Mouse (Mus musculus): ENCODE data around the gene Mrps26. TPM values are rescaled to one million over a fixed set of nuclear protein-coding genes. Genes with fewer than 3 reads are reported as not detected.

Gene Mrps26
- polyA plus RNA-seq, 1 experiment from 2014 or later: 100 TPM

GRCm38 (mm10) chr2:130578148-130578547 lies 14.6 kb downstream of the Mrps26 start:
- peak; percentile 69 for DNase-seq (ENCODE audit: low spot score)
- peaks cover 4% of the 10 kb centered on the region; the same call in 1 of the 2 replicates for H3K9me3 ChIP-seq
- H3K27me3 ChIP-seq (ENCODE audit: insufficient read depth, poor library complexity, severe bottlenecking): peaks cover 100% of the 10 kb centered on the region
- 8% methylated on average over 11 of the region's 11 CpGs for WGBS
- no peaks in the 10 kb centered on the region for H3K36me3 ChIP-seq
- H3K4me3 ChIP-seq: no peak overlapping the region
- H3K27ac ChIP-seq: no peak overlapping the region
- H3K4me1 ChIP-seq (replicated peaks): peaks cover 40% of the 10 kb centered on the region

- Histone ChIP-seq H3K27ac (no peak overlapping the region), H3K4me3 (no peak overlapping the region), H3K9me3 (peaks cover 4% of the 10 kb centered on the region; the same call in 1 of the 2 replicates), H3K4me1 (replicated peaks) (peaks cover 40% of the 10 kb centered on the region), H3K27me3 (ENCODE audit: insufficient read depth, poor library complexity, severe bottlenecking) (peaks cover 98% of the 10 kb centered on the region), H3K36me3 (no peaks in the 10 kb centered on the region)
- WGBS: 6% methylated on average over 8 of the region's 8 CpGs
- peak; percentile 3 for DNase-seq (ENCODE audit: low spot score)
These were observed 16.2 kb downstream of the Mrps26 start for GRCm38 (mm10) chr2:130579791-130580190.

- peaks cover 4% of the 10 kb centered on the region; the same call in 1 of the 2 replicates for H3K9me3 ChIP-seq
- WGBS: 3% methylated on average over 16 of the region's 16 CpGs
- H3K27me3 ChIP-seq (ENCODE audit: insufficient read depth, poor library complexity, severe bottlenecking): peaks cover 84% of the 10 kb centered on the region
- H3K4me1 ChIP-seq (replicated peaks): peaks cover 38% of the 10 kb centered on the region
- H3K4me3 ChIP-seq: peak overlapping the region; percentile 46
- no peaks in the 10 kb centered on the region for H3K36me3 ChIP-seq
- 0 out of 2 replicates have a peak overlapping the region, but pooled peaks have one; percentile 18 for H3K27ac ChIP-seq
- DNase-seq (ENCODE audit: low spot score): peak; percentile 15
These were observed 17.7 kb downstream of the Mrps26 start for GRCm38 (mm10) chr2:130581201-130581600.

GRCm38 (mm10) chr2:130582552-130582951 lies 19.0 kb downstream of the Mrps26 start, which contains the start of gene Avp:
Gene Avp (minus strand): TSS chr2:130582554.
- no peak for DNase-seq (ENCODE audit: low spot score)
- Histone ChIP-seq H3K27ac (no peak within 1 kb of the TSS), H3K4me3 (peak within 1 kb of the TSS; percentile 46; the same call in 1 of the 2 replicates), H3K9me3 (peaks cover 4% of the 10 kb centered on the region; the same call in 1 of the 2 replicates), H3K4me1 (replicated peaks) (peaks cover 24% of the 10 kb centered on the region), H3K36me3 (no peaks in the 10 kb centered on the region), H3K27me3 (ENCODE audit: insufficient read depth, poor library complexity, severe bottlenecking) (peaks cover 70% of the 10 kb centered on the region)
- 38% methylated on average over 10 of the region's 10 CpGs for WGBS

- H3K27ac ChIP-seq: no peak overlapping the region
- H3K4me3 ChIP-seq: no peak overlapping the region
- H3K4me1 ChIP-seq (replicated peaks): peaks cover 22% of the 10 kb centered on the region
- no peak for DNase-seq (ENCODE audit: low spot score)
- H3K9me3 ChIP-seq: no peaks in the 10 kb centered on the region
- peaks cover 56% of the 10 kb centered on the region for H3K27me3 ChIP-seq (ENCODE audit: insufficient read depth, poor library complexity, severe bottlenecking)
- 0 out of 2 replicates have a peak, but pooled peaks cover 2% of the 10 kb centered on the region for H3K36me3 ChIP-seq
- WGBS: 86% methylated on average over 10 of the region's 10 CpGs
These were observed 20.5 kb downstream of the Mrps26 start for GRCm38 (mm10) chr2:130583902-130584560.

GRCm38 (mm10) chr2:130586016-130586415 lies 22.5 kb downstream of the Mrps26 start:
- H3K4me3 ChIP-seq: no peak overlapping the region
- no peak overlapping the region for H3K27ac ChIP-seq
- H3K36me3 ChIP-seq: peaks cover 13% of the 10 kb centered on the region
- no peaks in the 10 kb centered on the region for H3K9me3 ChIP-seq
- DNase-seq (ENCODE audit: low spot score): no peak
- WGBS: 94% methylated on average over 6 of the region's 6 CpGs
- H3K27me3 ChIP-seq (ENCODE audit: insufficient read depth, poor library complexity, severe bottlenecking): peaks cover 36% of the 10 kb centered on the region
- H3K4me1 ChIP-seq (replicated peaks): peaks cover 13% of the 10 kb centered on the region

- 83% methylated on average over 2 of the region's 2 CpGs for WGBS
- H3K36me3 ChIP-seq: peaks cover 34% of the 10 kb centered on the region
These were observed 24.8 kb downstream of the Mrps26 start for GRCm38 (mm10) chr2:130588373-130588772.

GRCm38 (mm10) chr2:130589157-130589556 lies 25.6 kb downstream of the Mrps26 start:
- 60% methylated on average over 4 of the region's 4 CpGs for WGBS
- no peak for DNase-seq (ENCODE audit: low spot score)
- Histone ChIP-seq H3K27ac (no peak overlapping the region), H3K9me3 (no peaks in the 10 kb centered on the region), H3K27me3 (ENCODE audit: insufficient read depth, poor library complexity, severe bottlenecking) (peaks cover 4% of the 10 kb centered on the region), H3K4me3 (no peak overlapping the region), H3K36me3 (peaks cover 41% of the 10 kb centered on the region), H3K4me1 (replicated peaks) (peaks cover 6% of the 10 kb centered on the region)

More at GRCm38 (mm10) chr2:130588373-130588772, 24.8 kb downstream of the Mrps26 start:
- no peak for DNase-seq (ENCODE audit: low spot score)
- H3K27ac ChIP-seq: no peak overlapping the region
- no peaks in the 10 kb centered on the region for H3K9me3 ChIP-seq
- peaks cover 6% of the 10 kb centered on the region for H3K4me1 ChIP-seq (replicated peaks)
- H3K27me3 ChIP-seq (ENCODE audit: insufficient read depth, poor library complexity, severe bottlenecking): peaks cover 12% of the 10 kb centered on the region
- H3K4me3 ChIP-seq: no peak overlapping the region

- no peaks in the 10 kb centered on the region for H3K9me3 ChIP-seq
- no peak overlapping the region for H3K27ac ChIP-seq
- no peaks in the 10 kb centered on the region for H3K27me3 ChIP-seq (ENCODE audit: insufficient read depth, poor library complexity, severe bottlenecking)
- no peak overlapping the region for H3K4me3 ChIP-seq
- 96% methylated on average over 2 of the region's 2 CpGs for WGBS
- DNase-seq (ENCODE audit: low spot score): no peak
- peaks cover 45% of the 10 kb centered on the region for H3K36me3 ChIP-seq
- peaks cover 6% of the 10 kb centered on the region for H3K4me1 ChIP-seq (replicated peaks)
These were observed 26.2 kb downstream of the Mrps26 start for GRCm38 (mm10) chr2:130589761-130590160.

- peaks cover 6% of the 10 kb centered on the region for H3K4me1 ChIP-seq (replicated peaks)
- no peaks in the 10 kb centered on the region for H3K9me3 ChIP-seq
- 90% methylated on average over 2 of the region's 2 CpGs for WGBS
- H3K27ac ChIP-seq: no peak overlapping the region
- H3K4me3 ChIP-seq: no peak overlapping the region
- H3K27me3 ChIP-seq (ENCODE audit: insufficient read depth, poor library complexity, severe bottlenecking): no peaks in the 10 kb centered on the region
- peaks cover 58% of the 10 kb centered on the region for H3K36me3 ChIP-seq
- DNase-seq (ENCODE audit: low spot score): no peak
These were observed 27.5 kb downstream of the Mrps26 start for GRCm38 (mm10) chr2:130591016-130591415.

- Histone ChIP-seq H3K36me3 (peaks cover 94% of the 10 kb centered on the region), H3K4me1 (replicated peaks) (no peaks in the 10 kb centered on the region), H3K27ac (no peak overlapping the region), H3K9me3 (no peaks in the 10 kb centered on the region), H3K4me3 (no peak overlapping the region), H3K27me3 (ENCODE audit: insufficient read depth, poor library complexity, severe bottlenecking) (no peaks in the 10 kb centered on the region)
- no peak for DNase-seq (ENCODE audit: low spot score)
- 86% methylated on average over 1 of the region's 1 CpGs for whole genome bisulfite sequencing
These were observed 32.1 kb downstream of the Mrps26 start for GRCm38 (mm10) chr2:130595596-130595995.

- H3K27ac ChIP-seq: no peak overlapping the region
- H3K27me3 ChIP-seq (ENCODE audit: insufficient read depth, poor library complexity, severe bottlenecking): no peaks in the 10 kb centered on the region
- no peaks in the 10 kb centered on the region for H3K9me3 ChIP-seq
- no peak for DNase-seq (ENCODE audit: low spot score)
- H3K4me1 ChIP-seq (replicated peaks): no peaks in the 10 kb centered on the region
- 29% methylated on average over 1 of the region's 1 CpGs for WGBS
- H3K4me3 ChIP-seq: no peak overlapping the region
- H3K36me3 ChIP-seq: peaks cover 94% of the 10 kb centered on the region
These were observed 34.1 kb downstream of the Mrps26 start for GRCm38 (mm10) chr2:130597601-130598010.

- Histone ChIP-seq H3K4me1 (replicated peaks) (no peaks in the 10 kb centered on the region), H3K36me3 (peaks cover 95% of the 10 kb centered on the region), H3K27me3 (ENCODE audit: insufficient read depth, poor library complexity, severe bottlenecking) (no peaks in the 10 kb centered on the region), H3K9me3 (no peaks in the 10 kb centered on the region), H3K4me3 (no peak overlapping the region), H3K27ac (no peak overlapping the region)
- no peak for DNase-seq (ENCODE audit: low spot score)
- WGBS: 72% methylated on average over 3 of the region's 3 CpGs
These were observed 34.9 kb downstream of the Mrps26 start for GRCm38 (mm10) chr2:130598399-130598798.
